Mouse (Mus musculus): Measurements from ENCODE around the gene Mbd3. TPM values are rescaled to one million over a fixed set of nuclear protein-coding genes. Genes with fewer than 3 reads are reported as not detected.

The Mbd3 gene
- polyA plus RNA-seq, 1 experiment, result 81.3 TPM

DNA sequence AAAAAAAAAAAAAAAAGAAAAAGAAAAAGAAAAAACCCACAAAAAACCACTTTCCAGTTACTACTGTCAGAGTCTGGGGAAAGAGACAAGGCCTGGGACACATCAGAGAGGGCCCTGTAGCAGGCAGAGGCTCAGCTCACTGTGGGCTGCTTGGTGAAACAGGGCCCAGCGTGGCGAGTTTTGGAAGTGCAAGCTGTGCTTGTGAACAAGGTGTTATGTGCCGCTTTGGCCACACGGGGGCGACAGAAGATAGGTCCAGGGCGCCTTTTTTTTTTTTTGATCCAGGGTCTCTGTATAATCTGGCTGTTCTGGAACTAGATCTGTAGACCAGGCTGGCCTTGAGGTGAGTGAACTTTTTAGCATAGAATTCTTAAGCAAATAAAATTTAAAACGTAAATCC lies 23.2 kb downstream of the Mbd3 start:
- no peaks in the 10 kb centered on the region for H3K27me3 ChIP-seq (ENCODE audit: control insufficient read depth, insufficient read depth, low read length, poor library complexity, severe bottlenecking)

DNA sequence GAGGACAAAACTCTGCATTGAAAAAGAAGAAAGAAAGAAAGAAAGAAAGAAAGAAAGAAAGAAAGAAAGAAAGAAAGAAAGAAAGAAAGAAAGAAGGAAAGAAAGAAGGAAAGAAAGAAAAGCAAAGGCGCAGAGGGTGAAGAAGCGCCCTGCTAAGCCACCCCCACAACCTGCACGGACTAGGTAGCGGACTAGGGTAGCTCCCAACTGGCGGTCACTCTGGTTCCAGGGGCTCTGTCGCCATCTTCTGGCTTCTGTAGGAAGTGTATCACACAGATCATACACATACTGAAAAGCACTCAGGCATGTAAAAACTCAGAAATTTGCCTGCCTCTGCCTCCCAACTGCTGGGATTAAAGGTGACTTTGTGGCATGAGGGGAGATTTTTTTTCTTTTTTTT lies 25.3 kb downstream of the Mbd3 start:
- Histone ChIP-seq H3K36me3 (ENCODE audit: control insufficient read depth, insufficient read depth, low read length, poor library complexity, severe bottlenecking) (no peaks in the 10 kb centered on the region), H3K9ac (ENCODE audit: low read depth, poor library complexity, severe bottlenecking) (no peak overlapping the region), H3K27me3 (ENCODE audit: control insufficient read depth, insufficient read depth, low read length, poor library complexity, severe bottlenecking) (no peaks in the 10 kb centered on the region), H3K4me3 (ENCODE audit: low read depth, low read length) (no peak overlapping the region), H3K27ac (ENCODE audit: insufficient read depth, low read length) (no peak overlapping the region), H3K4me1 (ENCODE audit: control insufficient read depth, insufficient read depth, low read length) (peaks cover 4% of the 10 kb centered on the region), H3K9me3 (replicated peaks; ENCODE audit: control insufficient read depth, insufficient read depth, low read length, poor library complexity, severe bottlenecking) (no peaks in the 10 kb centered on the region)
- TF ChIP-seq POLR2A (IDR thresholded peaks at IDR 0.05; ENCODE audit: insufficient read depth, low read length) (no peak), CTCF (IDR thresholded peaks at IDR 0.05; ENCODE audit: low read depth, low read length) (peak; percentile 75), EP300 (IDR thresholded peaks at IDR 0.05; ENCODE audit: insufficient read depth, low read depth, low read length) (0 out of 2 replicates have a peak, but pooled peaks have one; percentile 10)

More for the DNA sequence above, 23.2 kb downstream of the Mbd3 start:
- H3K4me3 ChIP-seq (ENCODE audit: low read depth, low read length), result no peak overlapping the region
- H3K9ac ChIP-seq (ENCODE audit: low read depth, poor library complexity, severe bottlenecking), result no peak overlapping the region
- H3K36me3 ChIP-seq (ENCODE audit: control insufficient read depth, insufficient read depth, low read length, poor library complexity, severe bottlenecking), result no peaks in the 10 kb centered on the region
- H3K9me3 ChIP-seq (replicated peaks; ENCODE audit: control insufficient read depth, insufficient read depth, low read length, poor library complexity, severe bottlenecking), result no peaks in the 10 kb centered on the region
- no peak overlapping the region for H3K27ac ChIP-seq (ENCODE audit: insufficient read depth, low read length)
- TF ChIP-seq CTCF (IDR thresholded peaks at IDR 0.05; ENCODE audit: low read depth, low read length) (peak; percentile 83), POLR2A (IDR thresholded peaks at IDR 0.05; ENCODE audit: insufficient read depth, low read length) (no peak), EP300 (IDR thresholded peaks at IDR 0.05; ENCODE audit: insufficient read depth, low read depth, low read length) (no peak)
- peaks cover 4% of the 10 kb centered on the region for H3K4me1 ChIP-seq (ENCODE audit: control insufficient read depth, insufficient read depth, low read length)

DNA sequence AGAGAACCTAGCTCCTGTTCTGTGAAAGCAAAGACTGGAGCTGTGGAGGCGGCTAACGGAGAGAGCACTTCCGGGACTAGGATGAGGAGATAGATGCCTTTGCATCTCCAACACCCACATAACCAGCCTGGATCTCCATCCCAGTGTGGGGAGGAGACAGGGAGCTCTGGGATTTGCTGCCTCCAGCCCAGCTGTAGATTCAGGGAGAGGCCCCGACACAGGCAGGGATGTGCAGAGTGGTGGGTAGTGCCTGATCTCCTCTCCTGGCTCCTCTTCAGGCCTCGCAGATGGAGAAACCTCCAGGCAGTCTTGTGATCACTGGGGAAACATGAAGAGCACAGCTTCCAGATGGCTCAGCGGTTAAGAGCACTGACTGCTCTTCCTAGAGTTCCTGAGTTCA lies 26.6 kb downstream of the Mbd3 start:
- H3K27ac ChIP-seq (ENCODE audit: insufficient read depth, low read length), result no peak overlapping the region
- peaks cover 4% of the 10 kb centered on the region for H3K4me1 ChIP-seq (ENCODE audit: control insufficient read depth, insufficient read depth, low read length)
- no peak for TF ChIP-seq POLR2A (IDR thresholded peaks at IDR 0.05; ENCODE audit: insufficient read depth, low read length)
- TF ChIP-seq EP300 (IDR thresholded peaks at IDR 0.05; ENCODE audit: insufficient read depth, low read depth, low read length), result no peak
- TF ChIP-seq CTCF (IDR thresholded peaks at IDR 0.05; ENCODE audit: low read depth, low read length), result no peak
- H3K9me3 ChIP-seq (replicated peaks; ENCODE audit: control insufficient read depth, insufficient read depth, low read length, poor library complexity, severe bottlenecking), result no peaks in the 10 kb centered on the region
- H3K9ac ChIP-seq (ENCODE audit: low read depth, poor library complexity, severe bottlenecking), result no peak overlapping the region
- H3K36me3 ChIP-seq (ENCODE audit: control insufficient read depth, insufficient read depth, low read length, poor library complexity, severe bottlenecking), result no peaks in the 10 kb centered on the region
- no peak overlapping the region for H3K4me3 ChIP-seq (ENCODE audit: low read depth, low read length)
- no peaks in the 10 kb centered on the region for H3K27me3 ChIP-seq (ENCODE audit: control insufficient read depth, insufficient read depth, low read length, poor library complexity, severe bottlenecking)

DNA sequence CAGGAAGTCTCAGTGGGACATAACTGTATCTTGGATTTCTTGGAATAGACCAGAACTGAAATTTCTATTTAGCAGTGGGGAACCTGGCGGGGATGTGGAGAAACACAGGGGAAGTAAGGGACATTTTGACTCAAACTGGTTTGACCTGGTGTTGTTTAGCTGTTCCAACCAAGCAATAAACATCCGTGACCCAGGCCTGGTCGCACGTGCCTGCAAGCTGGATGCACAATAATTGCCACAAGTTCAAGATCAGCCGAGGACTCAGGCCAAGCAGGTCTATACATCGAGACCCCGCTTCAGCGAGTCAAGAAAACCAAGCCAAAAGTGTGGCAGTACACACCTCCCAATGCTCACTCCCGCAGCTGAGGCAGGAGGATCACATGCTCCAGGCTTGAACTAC lies 27.4 kb downstream of the Mbd3 start:
- H3K4me3 ChIP-seq (ENCODE audit: low read depth, low read length), result no peak overlapping the region
- no peak overlapping the region for H3K27ac ChIP-seq (ENCODE audit: insufficient read depth, low read length)
- H3K9me3 ChIP-seq (replicated peaks; ENCODE audit: control insufficient read depth, insufficient read depth, low read length, poor library complexity, severe bottlenecking), result no peaks in the 10 kb centered on the region
- H3K4me1 ChIP-seq (ENCODE audit: control insufficient read depth, insufficient read depth, low read length), result peaks cover 6% of the 10 kb centered on the region
- no peaks in the 10 kb centered on the region for H3K27me3 ChIP-seq (ENCODE audit: control insufficient read depth, insufficient read depth, low read length, poor library complexity, severe bottlenecking)
- H3K9ac ChIP-seq (ENCODE audit: low read depth, poor library complexity, severe bottlenecking), result no peak overlapping the region
- H3K36me3 ChIP-seq (ENCODE audit: control insufficient read depth, insufficient read depth, low read length, poor library complexity, severe bottlenecking), result no peaks in the 10 kb centered on the region
- no peak for TF ChIP-seq POLR2A (IDR thresholded peaks at IDR 0.05; ENCODE audit: insufficient read depth, low read length)
- TF ChIP-seq EP300 (IDR thresholded peaks at IDR 0.05; ENCODE audit: insufficient read depth, low read depth, low read length), result no peak
- TF ChIP-seq CTCF (IDR thresholded peaks at IDR 0.05; ENCODE audit: low read depth, low read length), result no peak

DNA sequence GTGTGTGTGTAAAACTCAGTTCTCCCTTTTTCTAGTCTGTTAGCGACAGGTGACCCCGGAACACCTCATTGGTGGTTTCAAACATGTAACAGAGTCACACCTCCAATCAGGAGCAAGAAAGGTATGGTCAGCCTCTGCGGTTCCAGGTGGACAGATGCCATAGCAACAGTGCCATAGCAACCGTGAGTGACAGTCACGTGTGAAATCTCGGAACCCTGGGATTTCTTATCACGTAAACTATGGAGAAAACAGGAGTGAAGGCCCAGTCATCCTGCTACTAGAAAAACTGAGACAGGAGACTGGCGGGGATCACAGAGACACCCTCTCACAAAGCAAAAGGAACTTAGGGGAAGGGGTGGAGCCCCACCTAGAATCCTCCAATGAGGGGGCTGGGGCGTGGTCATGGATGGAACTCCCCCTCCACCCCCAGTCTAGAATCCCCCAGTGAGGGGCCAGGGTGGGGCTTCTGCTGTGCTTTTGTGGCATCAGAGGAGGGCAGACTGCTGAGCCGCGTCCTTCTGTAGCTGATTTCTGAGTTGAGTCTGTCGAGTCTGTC lies 27.9 kb downstream of the Mbd3 start:
- Histone ChIP-seq H3K9ac (ENCODE audit: low read depth, poor library complexity, severe bottlenecking) (no peak overlapping the region), H3K9me3 (replicated peaks; ENCODE audit: control insufficient read depth, insufficient read depth, low read length, poor library complexity, severe bottlenecking) (no peaks in the 10 kb centered on the region), H3K4me1 (ENCODE audit: control insufficient read depth, insufficient read depth, low read length) (peaks cover 7% of the 10 kb centered on the region), H3K27ac (ENCODE audit: insufficient read depth, low read length) (no peak overlapping the region), H3K4me3 (ENCODE audit: low read depth, low read length) (peak overlapping the region; percentile 64), H3K27me3 (ENCODE audit: control insufficient read depth, insufficient read depth, low read length, poor library complexity, severe bottlenecking) (no peaks in the 10 kb centered on the region), H3K36me3 (ENCODE audit: control insufficient read depth, insufficient read depth, low read length, poor library complexity, severe bottlenecking) (no peaks in the 10 kb centered on the region)
- TF ChIP-seq POLR2A (IDR thresholded peaks at IDR 0.05; ENCODE audit: insufficient read depth, low read length) (no peak), CTCF (IDR thresholded peaks at IDR 0.05; ENCODE audit: low read depth, low read length) (no peak), EP300 (IDR thresholded peaks at IDR 0.05; ENCODE audit: insufficient read depth, low read depth, low read length) (no peak)

DNA sequence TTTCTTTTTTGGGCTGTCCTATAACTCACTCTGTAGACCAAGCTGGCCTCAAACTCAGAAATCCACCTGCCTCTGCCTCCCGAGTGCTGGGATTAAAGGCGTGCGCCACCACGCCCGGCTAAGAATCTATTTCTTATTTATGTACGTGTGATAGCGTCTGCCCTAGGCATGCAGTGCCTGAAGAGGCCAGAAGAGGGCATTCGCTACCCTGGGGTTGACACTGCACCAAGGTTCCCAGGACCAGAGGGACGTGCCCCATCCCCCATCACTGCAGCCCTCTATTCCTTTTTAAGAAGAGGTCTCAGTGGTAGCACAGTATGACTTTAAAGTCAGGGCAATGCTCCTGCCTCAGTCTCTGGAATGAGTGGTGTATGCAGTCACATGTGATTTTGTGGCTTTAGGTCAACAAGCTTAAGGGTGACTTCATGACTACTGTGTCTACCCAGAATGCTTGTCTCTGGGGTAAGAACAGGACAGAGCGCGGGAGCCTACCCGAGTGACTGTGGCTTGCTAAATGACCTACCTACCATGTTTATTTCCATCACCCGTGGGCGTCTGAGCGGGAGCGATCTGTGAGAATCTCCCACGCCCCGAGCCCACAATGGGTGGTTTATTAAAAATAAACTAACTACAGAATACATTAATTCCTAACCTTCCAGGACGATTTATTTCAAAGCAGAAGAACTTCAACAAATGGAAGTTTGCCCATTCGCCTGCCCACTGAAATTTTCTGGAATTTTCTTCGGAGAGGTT lies 29.2 kb downstream of the Mbd3 start:
- no peak overlapping the region for H3K27ac ChIP-seq (ENCODE audit: insufficient read depth, low read length)
- H3K9me3 ChIP-seq (replicated peaks; ENCODE audit: control insufficient read depth, insufficient read depth, low read length, poor library complexity, severe bottlenecking), result no peaks in the 10 kb centered on the region
- H3K27me3 ChIP-seq (ENCODE audit: control insufficient read depth, insufficient read depth, low read length, poor library complexity, severe bottlenecking), result no peaks in the 10 kb centered on the region
- H3K4me1 ChIP-seq (ENCODE audit: control insufficient read depth, insufficient read depth, low read length), result peaks cover 7% of the 10 kb centered on the region
- H3K4me3 ChIP-seq (ENCODE audit: low read depth, low read length), result no peak overlapping the region
- no peaks in the 10 kb centered on the region for H3K36me3 ChIP-seq (ENCODE audit: control insufficient read depth, insufficient read depth, low read length, poor library complexity, severe bottlenecking)
- TF ChIP-seq POLR2A (IDR thresholded peaks at IDR 0.05; ENCODE audit: insufficient read depth, low read length) (no peak), CTCF (IDR thresholded peaks at IDR 0.05; ENCODE audit: low read depth, low read length) (peak; percentile 57)
- no peak overlapping the region for H3K9ac ChIP-seq (ENCODE audit: low read depth, poor library complexity, severe bottlenecking)

Data from ES-Bruce4 (cell line).